Mouse (Mus musculus): Measurements from ENCODE around the gene Efnb2.

The Efnb2 gene

GRCm38 (mm10) chr8:8613844-8614243 is 47.2 kb downstream of the Efnb2 start:
- no peak for DNase-seq (ENCODE audit: low spot score in 2 of 2)

GRCm38 (mm10) chr8:8611928-8612327 is 49.1 kb downstream of the Efnb2 start:
- no peak for DNase-seq (ENCODE audit: low spot score in 2 of 2)

GRCm38 (mm10) chr8:8609791-8610190 is 51.3 kb downstream of the Efnb2 start:
- no peak for DNase-seq (ENCODE audit: low spot score in 2 of 2)

- DNase-seq (ENCODE audit: low spot score in 2 of 2) = no peak
Measured at GRCm38 (mm10) chr8:8609141-8609540, 51.9 kb downstream of the Efnb2 start.

DNA sequence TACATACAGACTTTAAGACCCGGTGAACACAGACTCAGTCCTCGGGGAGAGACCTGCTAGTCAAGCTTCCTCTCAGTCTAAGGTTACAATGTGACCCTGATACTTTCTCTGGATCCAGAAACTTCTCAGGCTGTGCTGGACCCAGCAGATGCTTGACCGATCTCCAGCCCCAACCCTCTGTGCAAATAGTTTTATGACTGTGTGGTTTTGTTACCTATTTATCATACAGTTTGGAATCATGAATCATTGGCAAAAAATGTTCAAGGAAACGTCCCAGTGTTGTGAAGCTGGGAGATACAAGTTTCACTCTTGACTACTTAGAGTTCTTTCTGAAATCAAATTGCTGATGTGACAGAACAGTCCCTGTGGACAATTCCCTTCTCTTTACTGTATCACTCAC is 55.4 kb downstream of the Efnb2 start:
- no peak for DNase-seq (ENCODE audit: low spot score in 2 of 2)

DNA sequence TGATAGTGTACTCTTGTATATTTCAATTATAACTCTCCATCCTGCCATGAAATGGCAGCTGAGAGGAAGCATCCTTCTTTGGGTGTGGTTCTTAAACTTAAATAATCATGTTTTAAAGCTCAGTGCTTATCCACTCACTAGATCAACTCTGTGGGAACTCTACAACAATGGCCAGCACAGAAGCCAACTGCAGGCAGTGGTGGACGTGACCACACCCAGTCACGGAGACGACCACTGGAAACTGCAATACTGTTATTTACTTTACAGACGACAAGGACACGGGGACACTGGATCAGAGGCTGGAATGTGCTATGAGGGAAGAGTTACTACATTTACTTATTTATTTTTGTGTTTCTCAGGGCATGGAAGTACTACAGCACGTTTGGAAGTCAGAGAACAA is 57.2 kb downstream of the Efnb2 start:
- no peak for DNase-seq (ENCODE audit: low spot score in 2 of 2)

DNA sequence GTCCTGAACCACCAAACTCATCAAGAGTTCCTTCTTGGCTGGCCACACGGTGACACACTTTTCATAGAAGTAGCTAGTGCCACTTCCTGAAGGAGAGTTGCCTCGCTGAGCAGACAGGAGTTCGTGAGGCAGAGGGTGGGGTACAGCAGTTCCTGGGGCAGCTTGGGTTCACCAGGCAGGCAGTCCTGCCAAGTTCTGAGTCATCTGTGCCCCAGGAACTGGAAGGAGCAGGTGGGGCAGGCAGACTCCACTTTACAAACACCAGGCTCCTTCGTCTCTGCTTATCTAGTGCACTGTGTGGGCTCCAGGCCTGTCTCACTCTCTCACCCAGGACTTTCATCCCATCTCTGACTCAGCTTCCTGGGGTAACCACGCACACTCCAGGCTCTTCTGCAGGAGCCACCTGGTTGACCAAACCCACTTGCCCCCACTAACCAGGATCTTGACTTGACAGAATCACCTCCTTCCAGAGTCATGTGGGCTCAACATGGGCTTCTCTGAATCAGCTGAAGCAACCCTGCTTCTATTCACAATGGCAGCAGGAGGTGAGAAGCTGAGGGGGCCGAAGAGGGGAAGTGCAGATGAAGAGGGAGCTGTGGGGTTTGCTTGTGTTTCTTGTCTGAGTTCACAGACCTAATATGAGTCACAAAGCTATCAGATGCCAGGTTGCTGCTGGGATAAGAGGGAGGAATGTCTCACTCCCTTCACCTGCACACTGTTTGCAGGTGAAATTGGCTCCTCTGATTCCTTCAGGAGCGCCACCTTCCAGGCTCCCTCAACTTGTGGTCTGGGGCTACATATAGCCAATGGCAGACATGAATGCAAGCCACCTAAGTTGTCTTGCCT is 58.2 kb downstream of the Efnb2 start:
- no peak for DNase-seq (ENCODE audit: low spot score in 2 of 2)

DNA sequence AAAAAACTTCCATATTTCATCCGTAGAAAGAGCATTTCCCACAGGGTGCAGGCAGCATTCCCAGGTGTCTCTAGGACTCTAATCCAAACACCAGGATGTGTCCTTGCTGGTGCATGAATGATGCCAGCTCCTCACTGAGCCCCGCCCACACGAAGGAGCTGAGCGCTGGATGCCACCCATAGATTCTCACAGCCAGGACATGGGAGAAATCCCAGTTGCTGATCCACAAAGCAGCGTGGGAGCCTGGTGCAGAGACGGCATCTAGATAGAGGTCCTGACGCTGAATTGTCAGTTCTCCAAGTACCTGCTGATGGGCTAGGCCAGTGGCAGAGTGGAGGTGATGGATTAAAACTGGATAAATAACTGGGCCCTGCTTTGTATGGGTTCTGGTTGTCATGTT is 61.1 kb downstream of the Efnb2 start:
- no peak for DNase-seq (ENCODE audit: low spot score in 2 of 2)

DNA sequence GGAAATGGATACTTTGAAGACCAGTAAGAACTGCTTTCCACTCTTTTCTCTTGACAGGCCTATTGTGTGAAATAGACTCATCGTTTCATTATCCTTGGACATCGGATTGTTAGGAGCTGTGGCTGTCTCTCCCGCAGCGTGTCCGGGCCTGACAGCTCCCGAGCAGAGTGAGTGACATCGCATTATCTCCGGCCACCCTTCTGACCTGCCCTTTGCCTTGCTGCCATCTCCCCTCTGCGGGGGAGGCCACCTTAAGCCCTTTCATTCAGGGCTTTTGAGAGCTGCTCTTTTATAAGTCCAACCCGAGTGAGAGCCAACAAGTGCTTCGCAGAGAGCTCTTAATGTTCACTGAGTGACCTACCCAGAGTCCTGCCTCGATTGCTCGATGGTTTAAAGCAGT is 63.6 kb downstream of the Efnb2 start:
- DNase-seq (ENCODE audit: low spot score in 2 of 2) = no peak

DNA sequence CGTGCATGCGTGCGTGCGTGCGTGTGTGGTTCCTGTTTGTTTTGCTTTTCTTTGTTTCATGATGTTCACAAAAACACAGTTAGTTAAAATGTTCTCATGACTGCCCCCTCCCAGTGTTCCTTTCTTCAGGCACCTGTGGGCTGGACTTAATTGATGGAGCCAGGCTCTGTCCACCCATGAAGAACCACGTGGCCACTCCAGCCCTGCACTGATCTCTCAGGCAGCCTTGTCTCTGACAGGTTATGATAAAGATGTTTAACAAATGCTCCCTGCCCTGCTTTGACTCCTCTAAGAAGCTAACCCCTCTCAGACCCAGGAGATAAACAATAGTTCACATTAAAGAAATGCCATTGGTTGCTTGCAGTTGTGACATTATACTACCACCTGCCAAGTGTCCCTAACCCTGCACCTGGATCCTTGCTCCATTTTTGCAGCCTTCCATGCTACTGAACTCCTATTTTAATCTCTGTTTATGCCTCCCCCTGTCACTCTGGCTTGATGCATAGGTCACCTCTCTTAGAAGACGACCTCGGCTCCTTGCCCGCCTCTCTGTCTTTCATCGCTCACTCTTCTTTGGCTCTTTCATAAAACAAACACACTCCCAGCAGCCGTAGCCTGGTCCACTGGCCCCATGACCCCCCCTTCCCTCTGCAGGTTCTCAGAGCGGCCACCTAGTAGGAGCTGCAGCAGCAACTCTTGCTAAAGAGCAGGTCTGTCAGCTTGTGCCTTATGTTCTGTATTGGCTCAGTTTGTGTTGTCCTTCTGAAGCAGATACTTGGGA is 65.0 kb downstream of the Efnb2 start:
- no peak for DNase-seq (ENCODE audit: low spot score in 2 of 2)

DNA sequence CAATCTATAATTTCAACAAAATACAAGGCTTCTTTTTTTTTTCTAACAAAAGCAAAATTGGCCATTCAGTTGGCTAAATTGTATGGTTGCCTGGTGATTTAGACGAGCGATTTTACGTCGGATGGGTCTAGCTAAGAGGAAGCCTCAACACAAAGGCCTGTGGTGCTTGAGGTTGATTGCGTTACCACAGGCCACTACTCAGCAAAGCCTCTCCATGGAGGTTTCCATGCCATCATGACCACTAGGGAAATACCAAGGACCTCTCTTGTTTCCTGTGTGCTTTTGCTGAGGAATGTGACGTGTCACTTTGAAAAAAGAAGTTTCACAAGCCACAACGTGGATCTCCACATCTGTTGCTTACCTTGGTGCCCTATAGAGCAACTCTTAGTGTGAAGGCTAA is 67.2 kb downstream of the Efnb2 start:
- no peak for DNase-seq (ENCODE audit: low spot score in 2 of 2)

DNA sequence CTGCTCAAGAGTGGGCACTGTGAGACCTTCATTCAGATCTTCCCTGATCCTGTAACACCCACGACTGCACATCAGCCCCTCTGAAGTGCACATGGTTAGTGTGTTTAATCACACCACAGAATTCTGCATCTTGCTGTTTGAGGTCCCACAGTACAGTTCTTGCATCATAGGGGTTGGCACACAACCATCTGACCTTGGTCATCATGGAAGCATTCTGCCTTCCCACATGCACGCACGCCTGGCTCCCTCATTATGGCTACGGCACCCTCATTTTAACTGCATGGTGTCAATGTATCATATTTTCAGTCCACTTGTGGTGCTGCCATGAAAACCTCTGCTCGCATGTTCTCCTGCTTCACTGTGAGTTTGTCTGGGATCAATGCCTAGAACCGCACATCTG is 67.7 kb downstream of the Efnb2 start:
- no peak for DNase-seq (ENCODE audit: low spot score in 2 of 2)

DNA sequence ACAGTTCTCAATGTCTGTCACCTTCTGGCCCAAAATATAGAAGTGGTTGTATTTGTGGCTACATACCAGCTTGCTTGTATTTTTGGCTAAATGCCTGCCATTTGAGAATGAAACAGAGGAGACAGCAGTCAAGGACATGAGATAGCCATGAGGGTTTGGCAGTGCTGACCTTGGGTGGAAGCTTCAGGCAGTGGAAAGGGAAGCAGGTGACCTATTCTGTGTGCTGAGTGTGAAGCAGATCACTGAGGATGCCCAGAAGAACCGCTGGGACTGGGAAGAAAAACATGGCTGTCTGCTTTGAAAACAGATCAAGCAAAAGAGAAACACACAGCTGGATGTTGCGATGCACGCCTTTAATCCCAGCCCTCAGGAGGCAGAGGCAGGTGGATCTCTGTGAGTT is 68.7 kb downstream of the Efnb2 start:
- DNase-seq (ENCODE audit: low spot score in 2 of 2) = no peak

GRCm38 (mm10) chr8:8583981-8584377 is 77.1 kb downstream of the Efnb2 start:
- DNase-seq (ENCODE audit: low spot score in 2 of 2) = no peak

- DNase-seq (ENCODE audit: low spot score in 2 of 2) = no peak
Measured at GRCm38 (mm10) chr8:8583290-8583980, 77.6 kb downstream of the Efnb2 start.

GRCm38 (mm10) chr8:8577770-8578303 is 83.2 kb downstream of the Efnb2 start:
- no peak for DNase-seq (ENCODE audit: low spot score in 2 of 2)

GRCm38 (mm10) chr8:8576833-8577232 is 84.2 kb downstream of the Efnb2 start:
- no peak for DNase-seq (ENCODE audit: low spot score in 2 of 2)

DNA sequence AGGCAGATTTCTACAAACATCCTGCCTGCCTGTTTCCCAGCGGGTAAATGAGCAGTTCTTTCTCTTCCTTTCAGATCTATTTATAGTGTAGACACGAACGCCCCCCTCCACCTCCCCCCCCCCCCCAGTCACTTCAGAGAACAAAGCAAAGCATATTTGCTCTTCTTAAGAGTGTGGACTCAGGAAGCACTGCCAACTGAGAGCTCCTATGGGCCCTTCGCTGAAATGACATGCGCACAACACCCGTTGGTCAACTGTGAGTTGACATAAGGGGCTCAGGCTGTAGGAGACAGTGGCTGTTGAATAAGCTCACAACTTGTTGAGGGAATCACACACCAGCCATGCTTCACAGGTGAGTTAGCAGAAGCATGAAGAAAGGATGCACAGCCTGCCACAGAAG is 84.8 kb downstream of the Efnb2 start:
- no peak for DNase-seq (ENCODE audit: low spot score in 2 of 2)

DNA sequence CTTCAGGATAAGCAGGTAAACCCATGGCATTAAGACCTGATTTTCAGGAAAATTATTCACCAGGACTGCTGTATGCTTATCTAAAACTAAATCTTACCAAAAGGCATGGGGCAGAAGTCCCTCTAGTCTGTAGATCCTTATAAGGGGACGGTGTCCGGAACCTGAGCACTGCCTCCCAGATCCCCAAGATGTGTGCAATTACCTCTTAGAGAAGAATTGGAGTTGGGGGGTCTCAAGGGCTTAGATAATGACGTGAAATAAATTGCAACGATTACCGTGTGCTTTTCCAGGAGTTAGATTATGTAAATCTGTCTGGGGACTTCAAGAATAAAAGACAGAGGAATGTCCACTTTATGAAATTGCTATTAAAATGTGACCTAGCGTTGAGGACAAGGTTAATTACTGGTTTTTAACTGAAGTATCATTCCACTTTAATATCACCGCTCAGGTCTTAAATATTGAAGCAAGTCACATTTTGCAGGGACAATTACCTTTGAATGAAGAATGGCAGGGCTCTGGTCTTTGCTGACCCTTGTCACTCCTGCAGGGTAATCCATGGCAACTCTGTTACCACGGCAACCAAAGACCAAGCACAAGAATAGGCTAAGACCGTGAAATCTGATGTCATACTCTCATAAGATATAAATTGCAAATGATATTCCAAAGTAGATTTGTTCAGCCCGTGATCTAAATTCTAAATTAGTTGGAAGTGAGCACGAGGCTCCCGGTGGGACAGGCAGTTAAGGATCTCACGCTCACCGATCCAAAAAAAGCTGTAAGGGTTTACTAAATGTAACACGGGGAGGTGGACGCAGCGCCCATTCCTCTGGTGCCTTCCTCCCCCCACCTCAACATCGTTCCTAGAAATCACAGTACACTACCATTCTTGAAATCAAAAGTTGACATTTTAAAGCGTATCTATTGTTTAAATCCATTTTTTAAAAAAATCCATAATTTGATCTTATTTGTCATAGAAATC is 86.2 kb downstream of the Efnb2 start:
- DNase-seq (ENCODE audit: low spot score in 2 of 2) = no peak

DNA sequence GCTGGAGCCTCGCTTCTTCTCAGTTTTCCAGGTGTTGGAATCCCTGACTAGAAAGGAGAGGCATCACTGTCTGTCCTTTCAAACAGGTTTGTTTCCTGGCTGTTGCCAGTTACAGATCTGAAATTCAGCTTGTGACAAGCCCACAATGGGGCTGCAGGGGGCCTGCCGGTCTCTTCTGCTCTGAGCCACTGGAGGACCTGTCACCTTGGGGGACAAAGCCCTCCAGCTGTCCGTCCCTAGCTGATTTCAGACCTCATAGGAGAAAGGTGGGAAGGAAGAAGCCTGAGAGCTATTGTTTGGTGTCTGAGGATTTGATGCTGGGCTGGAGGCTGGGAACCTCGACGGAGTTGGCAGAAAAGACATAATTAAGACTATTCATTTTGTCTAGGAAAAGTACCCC is 88.8 kb downstream of the Efnb2 start:
- DNase-seq (ENCODE audit: low spot score in 2 of 2) = no peak

DNA sequence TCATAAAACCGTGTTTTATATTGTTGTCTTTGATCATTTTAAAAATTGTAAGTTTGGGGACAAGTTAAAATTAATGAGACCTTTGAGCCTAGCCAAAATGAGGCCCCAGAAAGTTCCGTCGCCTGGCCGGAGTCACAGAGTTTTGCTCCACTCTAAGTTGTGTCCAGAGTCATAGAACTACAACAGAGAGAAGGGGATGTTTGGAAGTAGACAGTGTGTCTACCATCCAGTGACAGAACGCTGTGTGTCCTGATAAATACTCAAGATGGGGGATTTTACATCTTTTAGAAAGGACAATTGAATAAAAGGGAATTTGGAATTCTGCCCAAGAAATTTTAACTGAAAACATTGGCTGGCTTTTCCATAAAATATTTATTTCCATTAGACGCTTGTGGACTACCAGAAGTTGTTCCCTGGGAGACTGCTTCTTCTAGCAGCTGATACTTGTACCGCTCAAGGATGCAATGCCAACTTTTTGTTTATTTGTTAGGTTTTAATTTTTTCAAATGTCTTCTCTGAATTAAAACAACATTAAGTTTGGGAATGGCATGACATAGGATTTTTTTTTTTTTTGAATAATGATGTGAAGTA is 89.3 kb downstream of the Efnb2 start:
- no peak for DNase-seq (ENCODE audit: low spot score in 2 of 2)

Data from spleen, postnatal 10 days (tissue).